Mouse (Mus musculus) lung, adult 18-20 months (tissue): Measurements from ENCODE around the gene Hist1h2ak.
"Not testable (repeated sequence)": the region's sequence is repeated elsewhere in the genome, so short reads cannot be mapped to it uniquely, and the experiment has no call there.

ENCODE experiments used
- DNase-seq, 2 experiments: peaks; one replicate each; pipeline ENCODE4 v3.0.0; 2022; ENCODE audit warnings: mixed read lengths in 2 of 2

Hist1h2ak gene

GRCm38 (mm10) chr13:21755707-21756106 lies 2.1 kb upstream of the Hist1h2ak start:
- no peak for DNase-seq

- DNase-seq, result not testable (repeated sequence)
These were observed 821 bp upstream of the Hist1h2ak start for GRCm38 (mm10) chr13:21754294-21755001.

- DNase-seq, result no peak
These were observed 540 bp downstream of the Hist1h2ak start for GRCm38 (mm10) chr13:21753051-21753523.

GRCm38 (mm10) chr13:21752356-21752755 lies 1.3 kb downstream of the Hist1h2ak start:
- no peak for DNase-seq

GRCm38 (mm10) chr13:21751827-21752226 lies 1.8 kb downstream of the Hist1h2ak start:
- DNase-seq, result no peak

GRCm38 (mm10) chr13:21751417-21751816 lies 2.2 kb downstream of the Hist1h2ak start:
- no peak for DNase-seq

- DNase-seq, result peak; percentile 78 to 84
These were observed 3.2 kb downstream of the Hist1h2ak start, which contains the start of gene Hist1h4k for GRCm38 (mm10) chr13:21750159-21751017. TSS of gene Hist1h4k (minus strand) at chr13:21750505.

- DNase-seq, result no peak
These were observed 4.1 kb downstream of the Hist1h2ak start for GRCm38 (mm10) chr13:21749387-21750158.

- DNase-seq, result no peak
These were observed 8.6 kb downstream of the Hist1h2ak start for GRCm38 (mm10) chr13:21745006-21745405.

- DNase-seq, result peak; percentile 50 to 57
These were observed 18.5 kb downstream of the Hist1h2ak start, which contains the start of gene Hist1h4j for GRCm38 (mm10) chr13:21734906-21735767. TSS of gene Hist1h4j (plus strand) at chr13:21735064.

GRCm38 (mm10) chr13:21734010-21734905 lies 19.4 kb downstream of the Hist1h2ak start:
- DNase-seq, result peak; percentile 62 to 82

GRCm38 (mm10) chr13:21733466-21733865 lies 20.2 kb downstream of the Hist1h2ak start:
- no peak for DNase-seq

- no peak for DNase-seq
These were observed 24.1 kb downstream of the Hist1h2ak start for GRCm38 (mm10) chr13:21729544-21729943.

GRCm38 (mm10) chr13:21727948-21728572 lies 25.6 kb downstream of the Hist1h2ak start:
- DNase-seq, result no peak

- no peak for DNase-seq
These were observed 30.4 kb downstream of the Hist1h2ak start for GRCm38 (mm10) chr13:21722993-21723836.

- no peak for DNase-seq
These were observed 31.2 kb downstream of the Hist1h2ak start for GRCm38 (mm10) chr13:21722373-21722925.

GRCm38 (mm10) chr13:21721757-21722372 lies 31.8 kb downstream of the Hist1h2ak start, which contains the start of gene Hist1h2bm:
TSS of gene Hist1h2bm (plus strand) at chr13:21722044.
- peak; percentile 10 to 44 for DNase-seq

- not testable (repeated sequence) for DNase-seq
These were observed 32.4 kb downstream of the Hist1h2ak start for GRCm38 (mm10) chr13:21721107-21721756.
